Mouse (Mus musculus) fibroblast of lung, adult 2 months (primary cell): ENCODE measurements around the gene Larp1b.
"Not testable (repeated sequence)": the region's sequence is repeated elsewhere in the genome, so short reads cannot be mapped to it uniquely, and the experiment has no call there.

Source experiments
- DNase-seq: peaks from one replicate; pipeline ENCODE4 v3.0.0-alpha.2; 2011; ENCODE audit warnings: low read depth

Larp1b gene

GRCm38 (mm10) chr3:40949170-40949902, at the start of gene Larp1b:
TSS of gene Larp1b (plus strand) at chr3:40949828.
- DNase-seq: peak; percentile 75

GRCm38 (mm10) chr3:40902443-40902842, 47.2 kb upstream of the Larp1b start, which contains the start of gene 1700034I23Rik:
TSS of gene 1700034I23Rik (minus strand) at chr3:40902543.
- not testable (repeated sequence) for DNase-seq

GRCm38 (mm10) chr3:40938189-40938588, 11.4 kb upstream of the Larp1b start:
- DNase-seq: no peak

GRCm38 (mm10) chr3:40938592-40938991, 11.0 kb upstream of the Larp1b start:
- DNase-seq: no peak

- DNase-seq: no peak
Observed at GRCm38 (mm10) chr3:40939019-40939418, 10.6 kb upstream of the Larp1b start.

GRCm38 (mm10) chr3:40949903-40950600, 424 bp downstream of the Larp1b start:
- no peak for DNase-seq

GRCm38 (mm10) chr3:40950601-40951201, 1.1 kb downstream of the Larp1b start:
- no peak for DNase-seq

GRCm38 (mm10) chr3:40951365-40951764, 1.7 kb downstream of the Larp1b start:
- no peak for DNase-seq

GRCm38 (mm10) chr3:40952606-40953005, 3.0 kb downstream of the Larp1b start:
- DNase-seq: no peak

- no peak for DNase-seq
Observed at GRCm38 (mm10) chr3:40954792-40955191, 5.2 kb downstream of the Larp1b start.

GRCm38 (mm10) chr3:40958831-40959230, 9.2 kb downstream of the Larp1b start:
- DNase-seq: no peak

GRCm38 (mm10) chr3:40980758-40981157, 31.1 kb downstream of the Larp1b start:
- no peak for DNase-seq

- DNase-seq: no peak
Observed at GRCm38 (mm10) chr3:40987539-40987938, 37.9 kb downstream of the Larp1b start.

GRCm38 (mm10) chr3:40988722-40989121, 39.1 kb downstream of the Larp1b start:
- peak; percentile 26 for DNase-seq

- no peak for DNase-seq
Observed at GRCm38 (mm10) chr3:40991541-40991940, 41.9 kb downstream of the Larp1b start.

- no peak for DNase-seq
Observed at GRCm38 (mm10) chr3:40995161-40995560, 45.5 kb downstream of the Larp1b start.

- DNase-seq: no peak
Observed at GRCm38 (mm10) chr3:41009315-41009714, 59.7 kb downstream of the Larp1b start.

- DNase-seq: no peak
Observed at GRCm38 (mm10) chr3:41009990-41010389, 60.4 kb downstream of the Larp1b start.

GRCm38 (mm10) chr3:41010701-41011100, 61.1 kb downstream of the Larp1b start:
- no peak for DNase-seq

GRCm38 (mm10) chr3:41012451-41012850, 62.8 kb downstream of the Larp1b start:
- no peak for DNase-seq

GRCm38 (mm10) chr3:41014946-41015345, 65.3 kb downstream of the Larp1b start:
- DNase-seq: no peak

GRCm38 (mm10) chr3:41018022-41018608, 68.5 kb downstream of the Larp1b start:
- DNase-seq: no peak

GRCm38 (mm10) chr3:41020687-41021086, 71.1 kb downstream of the Larp1b start:
- no peak for DNase-seq
